Mouse (Mus musculus): ENCODE measurements around the gene Ephb1.

Gene Ephb1

DNA sequence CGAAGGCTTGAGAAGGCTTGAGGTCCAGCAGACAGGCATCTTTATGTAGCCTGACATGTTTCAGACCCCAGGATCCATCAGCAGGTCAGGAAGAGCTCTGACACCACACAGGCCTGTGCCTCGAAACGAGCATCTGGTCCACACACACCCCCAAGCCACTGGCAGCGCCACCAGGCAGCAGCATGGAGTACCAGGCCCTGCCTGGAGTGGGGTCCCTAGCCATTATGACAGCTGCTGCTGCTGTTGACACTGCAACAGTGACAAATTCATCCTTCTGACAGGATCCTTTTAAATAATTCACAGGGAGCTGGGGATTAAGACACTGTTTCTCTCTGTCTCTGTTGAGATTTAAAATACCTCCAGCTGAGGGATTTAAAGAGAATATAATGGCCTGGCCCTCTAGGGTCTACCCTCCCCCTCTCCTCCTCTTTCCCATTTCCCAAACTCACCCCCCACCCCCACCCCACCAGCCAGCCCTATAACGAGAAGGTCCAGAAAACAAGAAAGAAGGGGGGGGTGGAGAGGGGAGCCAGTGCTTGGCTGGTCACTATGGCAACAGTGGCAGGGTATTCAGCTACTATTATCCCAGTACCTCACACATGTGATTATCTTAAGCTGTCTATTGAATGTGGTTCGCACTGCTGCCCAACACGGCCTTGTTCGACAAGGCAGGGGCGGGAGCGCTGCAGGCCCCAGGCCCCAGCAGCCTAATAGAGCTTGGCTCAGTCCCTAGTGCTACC lies 143.0 kb downstream of the Ephb1 start:
- no peak overlapping the region for H3K4me3 ChIP-seq (replicated peaks; ENCODE audit: low read length)
- TF ChIP-seq CTCF (conservative IDR thresholded peaks at IDR 0.05; ENCODE audit: low read length) = no peak
- no peak for TF ChIP-seq POU5F1 (IDR thresholded peaks at IDR 0.05; ENCODE audit: borderline replicate concordance, low read length)
- TF ChIP-seq NANOG (IDR thresholded peaks at IDR 0.05; ENCODE audit: borderline replicate concordance, low read length) = no peak
- peaks cover 27% of the 10 kb centered on the region for H3K4me1 ChIP-seq (replicated peaks; ENCODE audit: low read depth, low read length)
- peaks cover 34% of the 10 kb centered on the region for H3K9me3 ChIP-seq (ENCODE audit: low read length)
- H3K27me3 ChIP-seq (ENCODE audit: insufficient read depth, low read length) = peaks cover 32% of the 10 kb centered on the region
- H3K36me3 ChIP-seq (ENCODE audit: insufficient read depth, low read length) = no peaks in the 10 kb centered on the region

- TF ChIP-seq NANOG (IDR thresholded peaks at IDR 0.05; ENCODE audit: borderline replicate concordance, low read length) = peak; percentile 99
- peak; percentile 97 for TF ChIP-seq POU5F1 (IDR thresholded peaks at IDR 0.05; ENCODE audit: borderline replicate concordance, low read length)
- no peak for TF ChIP-seq CTCF (conservative IDR thresholded peaks at IDR 0.05; ENCODE audit: low read length)
- peaks cover 24% of the 10 kb centered on the region for H3K9me3 ChIP-seq (ENCODE audit: low read length)
- H3K27me3 ChIP-seq (ENCODE audit: insufficient read depth, low read length) = peaks cover 48% of the 10 kb centered on the region
- H3K36me3 ChIP-seq (ENCODE audit: insufficient read depth, low read length) = no peaks in the 10 kb centered on the region
- H3K4me1 ChIP-seq (replicated peaks; ENCODE audit: low read depth, low read length) = peaks cover 21% of the 10 kb centered on the region
- H3K4me3 ChIP-seq (replicated peaks; ENCODE audit: low read length) = no peak overlapping the region
Observed at GRCm38 (mm10) chr9:102205518-102205917, 149.0 kb downstream of the Ephb1 start.

DNA sequence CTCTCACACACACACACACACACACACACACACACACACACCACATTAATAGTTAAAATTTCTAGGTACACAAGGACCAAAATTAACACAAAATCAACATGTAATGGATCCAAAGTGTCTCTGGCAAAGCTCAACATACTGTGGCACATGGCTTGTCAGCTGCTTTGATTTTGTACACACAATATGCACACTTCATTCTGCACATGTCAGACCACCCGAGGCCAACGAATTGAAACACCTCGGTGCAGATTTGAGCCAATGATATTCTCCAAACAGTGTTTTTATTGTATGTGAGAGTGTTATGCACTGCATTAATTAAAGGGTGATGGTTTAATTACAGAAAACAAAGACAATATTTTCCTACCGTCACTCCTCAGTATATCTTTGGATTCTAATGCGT lies 152.6 kb downstream of the Ephb1 start:
- H3K27me3 ChIP-seq (ENCODE audit: insufficient read depth, low read length) = peaks cover 51% of the 10 kb centered on the region
- H3K9me3 ChIP-seq (ENCODE audit: low read length) = peaks cover 13% of the 10 kb centered on the region
- H3K4me1 ChIP-seq (replicated peaks; ENCODE audit: low read depth, low read length) = peaks cover 19% of the 10 kb centered on the region
- TF ChIP-seq POU5F1 (IDR thresholded peaks at IDR 0.05; ENCODE audit: borderline replicate concordance, low read length) = no peak
- TF ChIP-seq NANOG (IDR thresholded peaks at IDR 0.05; ENCODE audit: borderline replicate concordance, low read length) = no peak
- no peak for TF ChIP-seq CTCF (conservative IDR thresholded peaks at IDR 0.05; ENCODE audit: low read length)
- H3K36me3 ChIP-seq (ENCODE audit: insufficient read depth, low read length) = no peaks in the 10 kb centered on the region
- no peak overlapping the region for H3K4me3 ChIP-seq (replicated peaks; ENCODE audit: low read length)

- TF ChIP-seq CTCF (conservative IDR thresholded peaks at IDR 0.05; ENCODE audit: low read length) (no peak), NANOG (IDR thresholded peaks at IDR 0.05; ENCODE audit: borderline replicate concordance, low read length) (no peak), POU5F1 (IDR thresholded peaks at IDR 0.05; ENCODE audit: borderline replicate concordance, low read length) (no peak)
- H3K36me3 ChIP-seq (ENCODE audit: insufficient read depth, low read length) = no peaks in the 10 kb centered on the region
- H3K4me1 ChIP-seq (replicated peaks; ENCODE audit: low read depth, low read length) = no peaks in the 10 kb centered on the region
- no peaks in the 10 kb centered on the region for H3K9me3 ChIP-seq (ENCODE audit: low read length)
- H3K27me3 ChIP-seq (ENCODE audit: insufficient read depth, low read length) = peaks cover 53% of the 10 kb centered on the region
- H3K4me3 ChIP-seq (replicated peaks; ENCODE audit: low read length) = no peak overlapping the region
Observed at GRCm38 (mm10) chr9:102196856-102197255, 157.6 kb downstream of the Ephb1 start.

GRCm38 (mm10) chr9:102194063-102194462 lies 160.4 kb downstream of the Ephb1 start:
- no peaks in the 10 kb centered on the region for H3K9me3 ChIP-seq (ENCODE audit: low read length)
- TF ChIP-seq POU5F1 (IDR thresholded peaks at IDR 0.05; ENCODE audit: borderline replicate concordance, low read length) = no peak
- TF ChIP-seq NANOG (IDR thresholded peaks at IDR 0.05; ENCODE audit: borderline replicate concordance, low read length) = no peak
- no peak for TF ChIP-seq CTCF (conservative IDR thresholded peaks at IDR 0.05; ENCODE audit: low read length)
- H3K4me1 ChIP-seq (replicated peaks; ENCODE audit: low read depth, low read length) = peaks cover 13% of the 10 kb centered on the region; the same call in 1 of the 2 replicates
- H3K36me3 ChIP-seq (ENCODE audit: insufficient read depth, low read length) = no peaks in the 10 kb centered on the region
- peaks cover 66% of the 10 kb centered on the region for H3K27me3 ChIP-seq (ENCODE audit: insufficient read depth, low read length)
- H3K4me3 ChIP-seq (replicated peaks; ENCODE audit: low read length) = no peak overlapping the region

- Histone ChIP-seq H3K4me1 (replicated peaks; ENCODE audit: low read depth, low read length) (peaks cover 13% of the 10 kb centered on the region; the same call in 1 of the 2 replicates), H3K4me3 (replicated peaks; ENCODE audit: low read length) (no peak overlapping the region), H3K27me3 (ENCODE audit: insufficient read depth, low read length) (peaks cover 65% of the 10 kb centered on the region), H3K36me3 (ENCODE audit: insufficient read depth, low read length) (no peaks in the 10 kb centered on the region), H3K9me3 (ENCODE audit: low read length) (no peaks in the 10 kb centered on the region)
- TF ChIP-seq NANOG (IDR thresholded peaks at IDR 0.05; ENCODE audit: borderline replicate concordance, low read length) = no peak
- TF ChIP-seq POU5F1 (IDR thresholded peaks at IDR 0.05; ENCODE audit: borderline replicate concordance, low read length) = no peak
- no peak for TF ChIP-seq CTCF (conservative IDR thresholded peaks at IDR 0.05; ENCODE audit: low read length)
Observed at GRCm38 (mm10) chr9:102192724-102193685, 161.5 kb downstream of the Ephb1 start.

- Histone ChIP-seq H3K27me3 (ENCODE audit: insufficient read depth, low read length) (peaks cover 59% of the 10 kb centered on the region), H3K4me3 (replicated peaks; ENCODE audit: low read length) (no peak overlapping the region), H3K4me1 (replicated peaks; ENCODE audit: low read depth, low read length) (peaks cover 13% of the 10 kb centered on the region; the same call in 1 of the 2 replicates), H3K9me3 (ENCODE audit: low read length) (no peaks in the 10 kb centered on the region), H3K36me3 (ENCODE audit: insufficient read depth, low read length) (no peaks in the 10 kb centered on the region)
- TF ChIP-seq CTCF (conservative IDR thresholded peaks at IDR 0.05; ENCODE audit: low read length) = no peak
- no peak for TF ChIP-seq NANOG (IDR thresholded peaks at IDR 0.05; ENCODE audit: borderline replicate concordance, low read length)
- no peak for TF ChIP-seq POU5F1 (IDR thresholded peaks at IDR 0.05; ENCODE audit: borderline replicate concordance, low read length)
Observed at GRCm38 (mm10) chr9:102190058-102190457, 164.4 kb downstream of the Ephb1 start.

- Histone ChIP-seq H3K4me1 (replicated peaks; ENCODE audit: low read depth, low read length) (peaks cover 13% of the 10 kb centered on the region; the same call in 1 of the 2 replicates), H3K4me3 (replicated peaks; ENCODE audit: low read length) (no peak overlapping the region), H3K36me3 (ENCODE audit: insufficient read depth, low read length) (no peaks in the 10 kb centered on the region), H3K9me3 (ENCODE audit: low read length) (no peaks in the 10 kb centered on the region), H3K27me3 (ENCODE audit: insufficient read depth, low read length) (peaks cover 54% of the 10 kb centered on the region)
- no peak for TF ChIP-seq CTCF (conservative IDR thresholded peaks at IDR 0.05; ENCODE audit: low read length)
- no peak for TF ChIP-seq POU5F1 (IDR thresholded peaks at IDR 0.05; ENCODE audit: borderline replicate concordance, low read length)
- no peak for TF ChIP-seq NANOG (IDR thresholded peaks at IDR 0.05; ENCODE audit: borderline replicate concordance, low read length)
Observed at GRCm38 (mm10) chr9:102189406-102189805, 165.1 kb downstream of the Ephb1 start.

Data from E14TG2a.4 (cell line).